Mouse (Mus musculus) gonadal fat pad, adult 2 months (tissue): ENCODE results near the gene Fgfr1op. TPM values are rescaled to one million over a fixed set of nuclear protein-coding genes. Genes with fewer than 3 reads are reported as not detected.
"Not testable (repeated sequence)": the region's sequence is repeated elsewhere in the genome, so short reads cannot be mapped to it uniquely, and the experiment has no call there.

Source experiments
- DNase-seq: peaks from one replicate; pipeline ENCODE4 v3.0.0-alpha.2; 2012; ENCODE audit warnings: low read depth
- polyA plus RNA-seq: library from polyadenylated mRNA; depleted of rRNA; stranded (reverse); fragments of >200 nt; gene quantifications from 2 replicates; pipeline ENCODE4 v1.2.3, GENCODE M21; 2012; rRNA removed

The Fgfr1op gene
- 3.7 TPM in 2 replicates for polyA plus RNA-seq

- not testable (repeated sequence) for DNase-seq
Observed at GRCm38 (mm10) chr17:8164701-8165607, at the start of gene Fgfr1op. Fgfr1op (plus strand) TSS chr17:8165501.

GRCm38 (mm10) chr17:8116378-8116777, 48.9 kb upstream of the Fgfr1op start:
- DNase-seq = peak; percentile 5

- DNase-seq = not testable (repeated sequence)
Observed at GRCm38 (mm10) chr17:8116928-8117327, 48.4 kb upstream of the Fgfr1op start.

- DNase-seq = not testable (repeated sequence)
Observed at GRCm38 (mm10) chr17:8122974-8123373, 42.3 kb upstream of the Fgfr1op start.

- not testable (repeated sequence) for DNase-seq
Observed at GRCm38 (mm10) chr17:8124586-8124985, 40.7 kb upstream of the Fgfr1op start.

GRCm38 (mm10) chr17:8128326-8128993, 36.8 kb upstream of the Fgfr1op start:
- DNase-seq = not testable (repeated sequence)

GRCm38 (mm10) chr17:8129578-8129977, 35.7 kb upstream of the Fgfr1op start:
- DNase-seq = not testable (repeated sequence)

GRCm38 (mm10) chr17:8130849-8131248, 34.5 kb upstream of the Fgfr1op start:
- not testable (repeated sequence) for DNase-seq

GRCm38 (mm10) chr17:8138116-8138515, 27.2 kb upstream of the Fgfr1op start:
- not testable (repeated sequence) for DNase-seq

GRCm38 (mm10) chr17:8140210-8140609, 25.1 kb upstream of the Fgfr1op start:
- DNase-seq = not testable (repeated sequence)

GRCm38 (mm10) chr17:8143802-8144673, 21.3 kb upstream of the Fgfr1op start:
- not testable (repeated sequence) for DNase-seq

GRCm38 (mm10) chr17:8146931-8147330, 18.4 kb upstream of the Fgfr1op start:
- DNase-seq = not testable (repeated sequence)

GRCm38 (mm10) chr17:8147439-8148316, 17.6 kb upstream of the Fgfr1op start, which contains the start of the genes Gm49673 and Rnaset2a:
Gm49673 (minus strand) TSS chr17:8147788.
Rnaset2a (minus strand) TSS chr17:8148097.
- not testable (repeated sequence) for DNase-seq

GRCm38 (mm10) chr17:8155010-8155409, 10.3 kb upstream of the Fgfr1op start:
- not testable (repeated sequence) for DNase-seq

GRCm38 (mm10) chr17:8155982-8156381, 9.3 kb upstream of the Fgfr1op start:
- DNase-seq = not testable (repeated sequence)

- not testable (repeated sequence) for DNase-seq
Observed at GRCm38 (mm10) chr17:8158627-8159026, 6.7 kb upstream of the Fgfr1op start.

GRCm38 (mm10) chr17:8160969-8161368, 4.3 kb upstream of the Fgfr1op start:
- DNase-seq = not testable (repeated sequence)

GRCm38 (mm10) chr17:8165608-8165945, 276 bp downstream of the Fgfr1op start:
- DNase-seq = not testable (repeated sequence)

- DNase-seq = not testable (repeated sequence)
Observed at GRCm38 (mm10) chr17:8165977-8166376, 676 bp downstream of the Fgfr1op start.

GRCm38 (mm10) chr17:8166454-8166853, 1.2 kb downstream of the Fgfr1op start:
- DNase-seq = not testable (repeated sequence)
